Mouse (Mus musculus): ENCODE data around the gene Tiam1. TPM values are rescaled to one million over a fixed set of nuclear protein-coding genes. Genes with fewer than 3 reads are reported as not detected.

Gene Tiam1
- polyA plus RNA-seq, 1 experiment: 14.1 TPM

DNA sequence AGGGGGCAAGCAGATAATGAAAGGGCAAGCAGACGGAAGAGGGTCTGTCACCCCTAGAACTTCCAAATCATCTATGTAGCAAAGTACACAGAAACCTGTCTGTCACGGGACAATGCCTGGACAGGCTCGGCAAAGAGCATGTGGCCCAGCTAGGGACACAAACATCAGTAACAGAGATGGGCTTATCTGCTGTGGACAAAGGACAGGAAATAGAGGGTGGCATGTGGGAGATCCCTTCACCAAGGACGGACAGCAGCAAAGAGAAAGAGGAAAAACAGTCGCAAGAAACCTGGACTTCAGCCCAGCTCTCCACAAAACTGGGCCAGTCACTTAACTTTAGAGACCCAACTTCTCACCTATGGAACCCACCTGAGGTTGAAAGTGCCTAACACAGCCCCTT, 47.6 kb downstream of the Tiam1 start:
- TF ChIP-seq CTCF (IDR thresholded peaks at IDR 0.05; ENCODE audit: borderline replicate concordance, control insufficient read depth, extremely low read depth, insufficient read depth, low read length, poor library complexity) (no peak), POLR2A (IDR thresholded peaks at IDR 0.05; ENCODE audit: control insufficient read depth, extremely low read depth, insufficient read depth, low read length, poor library complexity) (no peak)

GRCm38 (mm10) chr16:90093015-90093414, 50.6 kb downstream of the Tiam1 start:
- no peak overlapping the region for H3K27ac ChIP-seq (ENCODE audit: control insufficient read depth, insufficient read depth, low read length)
- TF ChIP-seq CTCF (IDR thresholded peaks at IDR 0.05; ENCODE audit: borderline replicate concordance, control insufficient read depth, extremely low read depth, insufficient read depth, low read length, poor library complexity): no peak
- no peak for TF ChIP-seq POLR2A (IDR thresholded peaks at IDR 0.05; ENCODE audit: control insufficient read depth, extremely low read depth, insufficient read depth, low read length, poor library complexity)
- no peaks in the 10 kb centered on the region for H3K36me3 ChIP-seq (ENCODE audit: control insufficient read depth, insufficient read depth, low read length)
- peaks cover 14% of the 10 kb centered on the region for H3K4me1 ChIP-seq (replicated peaks; ENCODE audit: control insufficient read depth, insufficient read depth, low read length)
- DNase-seq: no peak
- WGBS: 71% methylated on average over 9 of the region's 9 CpGs
- H3K27me3 ChIP-seq (ENCODE audit: control insufficient read depth, insufficient read depth, low read length): no peaks in the 10 kb centered on the region
- H3K4me3 ChIP-seq (ENCODE audit: control insufficient read depth, insufficient read depth, low read length): no peak overlapping the region

More for the DNA sequence above, 47.6 kb downstream of the Tiam1 start:
- Histone ChIP-seq H3K36me3 (ENCODE audit: control insufficient read depth, insufficient read depth, low read length) (no peaks in the 10 kb centered on the region), H3K27ac (ENCODE audit: control insufficient read depth, insufficient read depth, low read length) (no peak overlapping the region), H3K4me3 (ENCODE audit: control insufficient read depth, insufficient read depth, low read length) (no peak overlapping the region), H3K4me1 (replicated peaks; ENCODE audit: control insufficient read depth, insufficient read depth, low read length) (peaks cover 8% of the 10 kb centered on the region), H3K27me3 (ENCODE audit: control insufficient read depth, insufficient read depth, low read length) (no peaks in the 10 kb centered on the region)
- no peak for DNase-seq
- WGBS: 75% methylated on average over 5 of the region's 5 CpGs

DNA sequence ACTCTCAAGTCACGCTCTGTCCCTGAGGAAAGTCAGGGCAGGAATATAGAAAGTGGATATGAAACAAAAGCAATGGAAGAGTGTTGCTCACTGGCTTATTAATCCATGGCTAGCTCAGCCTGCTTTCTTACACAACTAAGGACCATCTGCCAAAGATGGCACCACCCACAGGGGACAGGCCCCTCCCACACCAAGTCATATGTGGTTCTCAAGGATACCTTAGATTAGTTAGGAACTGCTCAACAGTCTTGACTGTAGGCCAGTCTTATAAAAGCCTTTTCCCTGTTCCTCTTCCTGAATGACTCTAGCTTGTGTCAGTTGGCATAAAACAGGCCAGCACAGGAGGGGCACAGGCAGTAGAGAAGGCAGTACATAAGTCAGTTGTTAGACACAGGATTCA, 51.7 kb downstream of the Tiam1 start:
- Histone ChIP-seq H3K27ac (ENCODE audit: control insufficient read depth, insufficient read depth, low read length) (no peak overlapping the region), H3K27me3 (ENCODE audit: control insufficient read depth, insufficient read depth, low read length) (no peaks in the 10 kb centered on the region), H3K4me1 (replicated peaks; ENCODE audit: control insufficient read depth, insufficient read depth, low read length) (peaks cover 21% of the 10 kb centered on the region), H3K4me3 (ENCODE audit: control insufficient read depth, insufficient read depth, low read length) (no peak overlapping the region), H3K36me3 (ENCODE audit: control insufficient read depth, insufficient read depth, low read length) (no peaks in the 10 kb centered on the region)
- 95% methylated on average over 1 of the region's 1 CpGs for WGBS
- DNase-seq: no peak
- no peak for TF ChIP-seq POLR2A (IDR thresholded peaks at IDR 0.05; ENCODE audit: control insufficient read depth, extremely low read depth, insufficient read depth, low read length, poor library complexity)

DNA sequence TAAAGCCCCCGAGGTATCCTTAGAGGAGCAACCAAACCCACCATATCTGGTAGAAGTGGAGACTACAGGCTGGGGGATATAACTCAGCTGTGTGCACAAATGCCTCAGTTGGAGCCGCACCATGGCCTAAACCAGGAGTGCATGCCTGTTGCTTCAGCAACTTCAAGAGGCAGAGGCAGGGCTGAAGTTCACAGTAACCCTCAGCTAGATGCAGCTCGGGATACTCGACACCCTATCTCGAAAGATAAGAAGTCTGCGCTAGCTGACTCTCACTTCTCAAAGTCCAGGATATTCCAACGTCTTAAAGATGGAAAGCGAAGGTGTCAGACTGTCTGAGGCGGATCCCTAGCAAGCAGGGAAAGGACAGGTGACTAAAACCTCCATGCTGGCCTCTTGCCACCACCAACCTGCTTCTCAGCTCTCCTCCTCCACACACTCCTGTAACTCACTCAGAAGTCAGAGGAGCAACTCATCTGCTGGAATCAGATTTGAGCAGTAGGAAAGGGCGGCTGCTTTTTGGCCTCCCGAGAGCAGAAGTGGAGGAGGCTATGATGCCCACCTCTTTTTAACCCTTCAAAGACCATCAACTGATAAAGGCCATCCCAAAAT, 52.4 kb downstream of the Tiam1 start:
- DNase-seq: no peak
- Histone ChIP-seq H3K27me3 (ENCODE audit: control insufficient read depth, insufficient read depth, low read length) (no peaks in the 10 kb centered on the region), H3K4me3 (ENCODE audit: control insufficient read depth, insufficient read depth, low read length) (no peak overlapping the region), H3K27ac (ENCODE audit: control insufficient read depth, insufficient read depth, low read length) (no peak overlapping the region), H3K4me1 (replicated peaks; ENCODE audit: control insufficient read depth, insufficient read depth, low read length) (peaks cover 27% of the 10 kb centered on the region), H3K36me3 (ENCODE audit: control insufficient read depth, insufficient read depth, low read length) (no peaks in the 10 kb centered on the region)
- WGBS: 80% methylated on average over 11 of the region's 11 CpGs
- TF ChIP-seq POLR2A (IDR thresholded peaks at IDR 0.05; ENCODE audit: control insufficient read depth, extremely low read depth, insufficient read depth, low read length, poor library complexity) (no peak), CTCF (IDR thresholded peaks at IDR 0.05; ENCODE audit: borderline replicate concordance, control insufficient read depth, extremely low read depth, insufficient read depth, low read length, poor library complexity) (no peak)

DNA sequence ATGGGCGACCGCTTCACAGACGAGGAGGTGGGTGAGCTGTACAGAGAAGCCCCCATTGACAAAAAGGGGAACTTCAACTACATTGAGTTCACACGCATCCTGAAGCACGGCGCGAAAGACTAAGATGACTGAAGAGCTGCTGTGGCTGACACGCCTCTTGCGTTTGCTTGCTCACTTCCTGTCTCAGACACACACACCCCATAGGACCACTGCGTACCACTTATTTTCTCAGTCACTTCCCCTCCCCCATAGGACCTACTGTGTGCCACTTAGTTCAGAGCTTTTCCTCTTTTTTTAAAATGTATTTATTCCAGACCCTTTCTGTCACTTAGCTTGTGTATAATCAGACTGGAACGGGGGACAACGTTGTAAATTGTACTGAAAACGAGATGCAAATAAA, 53.2 kb downstream of the Tiam1 start:
- 62% methylated on average over 13 of the region's 13 CpGs for WGBS
- H3K4me1 ChIP-seq (replicated peaks; ENCODE audit: control insufficient read depth, insufficient read depth, low read length): peaks cover 29% of the 10 kb centered on the region
- no peak overlapping the region for H3K27ac ChIP-seq (ENCODE audit: control insufficient read depth, insufficient read depth, low read length)
- no peaks in the 10 kb centered on the region for H3K27me3 ChIP-seq (ENCODE audit: control insufficient read depth, insufficient read depth, low read length)
- no peaks in the 10 kb centered on the region for H3K36me3 ChIP-seq (ENCODE audit: control insufficient read depth, insufficient read depth, low read length)
- H3K4me3 ChIP-seq (ENCODE audit: control insufficient read depth, insufficient read depth, low read length): no peak overlapping the region
- peak; percentile 33 for DNase-seq
- TF ChIP-seq CTCF (IDR thresholded peaks at IDR 0.05; ENCODE audit: borderline replicate concordance, control insufficient read depth, extremely low read depth, insufficient read depth, low read length, poor library complexity) (no peak), POLR2A (IDR thresholded peaks at IDR 0.05; ENCODE audit: control insufficient read depth, extremely low read depth, insufficient read depth, low read length, poor library complexity) (no peak)

- peak; percentile 37 for DNase-seq
- H3K27ac ChIP-seq (ENCODE audit: control insufficient read depth, insufficient read depth, low read length): no peak overlapping the region
- no peak overlapping the region for H3K4me3 ChIP-seq (ENCODE audit: control insufficient read depth, insufficient read depth, low read length)
- H3K4me1 ChIP-seq (replicated peaks; ENCODE audit: control insufficient read depth, insufficient read depth, low read length): peaks cover 24% of the 10 kb centered on the region
- H3K36me3 ChIP-seq (ENCODE audit: control insufficient read depth, insufficient read depth, low read length): no peaks in the 10 kb centered on the region
- TF ChIP-seq POLR2A (IDR thresholded peaks at IDR 0.05; ENCODE audit: control insufficient read depth, extremely low read depth, insufficient read depth, low read length, poor library complexity): no peak
- WGBS: 15% methylated on average over 5 of the region's 5 CpGs
- no peaks in the 10 kb centered on the region for H3K27me3 ChIP-seq (ENCODE audit: control insufficient read depth, insufficient read depth, low read length)
Observed at GRCm38 (mm10) chr16:90087256-90087655, 56.3 kb downstream of the Tiam1 start.

DNA sequence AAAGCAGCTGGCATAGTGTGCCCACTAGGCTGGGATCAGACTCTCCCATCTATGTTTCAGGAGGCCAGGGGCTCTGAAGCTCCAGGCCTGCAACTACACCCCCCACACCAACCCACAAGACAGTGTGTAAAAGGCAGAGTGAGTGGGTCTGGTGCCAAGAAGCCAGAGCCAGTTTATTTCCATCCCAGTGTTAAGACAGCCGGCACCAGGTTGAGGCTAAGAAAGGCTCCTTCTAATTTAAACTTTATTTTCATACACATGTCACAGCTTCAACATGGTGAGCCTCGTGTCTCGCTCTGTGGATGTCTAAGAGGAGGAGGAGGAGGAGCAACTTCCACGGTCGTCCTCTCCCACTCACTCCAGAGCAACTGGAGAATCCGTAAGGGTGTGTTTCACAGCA, 57.5 kb downstream of the Tiam1 start:
- TF ChIP-seq POLR2A (IDR thresholded peaks at IDR 0.05; ENCODE audit: control insufficient read depth, extremely low read depth, insufficient read depth, low read length, poor library complexity) (no peak), CTCF (IDR thresholded peaks at IDR 0.05; ENCODE audit: borderline replicate concordance, control insufficient read depth, extremely low read depth, insufficient read depth, low read length, poor library complexity) (no peak)
- WGBS: 98% methylated on average over 6 of the region's 6 CpGs
- no peaks in the 10 kb centered on the region for H3K27me3 ChIP-seq (ENCODE audit: control insufficient read depth, insufficient read depth, low read length)

More for the DNA sequence above, 57.5 kb downstream of the Tiam1 start:
- peaks cover 22% of the 10 kb centered on the region for H3K4me1 ChIP-seq (replicated peaks; ENCODE audit: control insufficient read depth, insufficient read depth, low read length)
- H3K36me3 ChIP-seq (ENCODE audit: control insufficient read depth, insufficient read depth, low read length): no peaks in the 10 kb centered on the region
- H3K4me3 ChIP-seq (ENCODE audit: control insufficient read depth, insufficient read depth, low read length): no peak overlapping the region
- no peak for DNase-seq
- H3K27ac ChIP-seq (ENCODE audit: control insufficient read depth, insufficient read depth, low read length): no peak overlapping the region
